Mouse (Mus musculus) midbrain, postnatal 0 days (tissue): ENCODE results near the gene Epdr1. TPM values are rescaled to one million over a fixed set of nuclear protein-coding genes. Genes with fewer than 3 reads are reported as not detected.
A peak's percentile ranks its signal among the peaks of the same experiment; 100 is the strongest.

ENCODE experiments used
- ATAC-seq: fragments of 200-750 bp; cut with Nextera tagmentation; 2 replicates; pipeline ENCODE4 v1.8.0; 2017; ENCODE audit warnings: moderate number of reproducible peaks, mild to moderate bottlenecking, moderate TSS enrichment, moderate library complexity; ENCODE audit not compliant: low FRiP score
- DNase-seq: peaks from one replicate; pipeline ENCODE4 v3.0.0-alpha.2; 2015; ENCODE audit warnings: low spot score
- H3K27ac ChIP-seq: fragments of 300-500 bp; sonication (generic); 2 replicates; pipeline ENCODE4 v1.5.1; 2014; ENCODE audit warnings: low read depth, mild to moderate bottlenecking, low read length, mixed read lengths
- H3K27me3 ChIP-seq: fragments of 300-500 bp; sonication (generic); 2 replicates; pipeline ENCODE4 v1.6.1; 2014; ENCODE audit warnings: low read length, control low read depth, mixed read lengths; ENCODE audit not compliant: insufficient read depth
- H3K36me3 ChIP-seq: fragments of 300-500 bp; sonication (generic); 2 replicates; pipeline ENCODE4 v1.6.1; 2014; ENCODE audit warnings: low read length, control low read depth, mixed read lengths; ENCODE audit not compliant: insufficient read depth
- H3K4me1 ChIP-seq: fragments of 300-500 bp; sonication (generic); 2 replicates; pipeline ENCODE4 v1.6.1; 2014; ENCODE audit warnings: mild to moderate bottlenecking, control low read depth, antibody characterized with exemption, low read length, mixed read lengths; ENCODE audit not compliant: insufficient read depth
- H3K4me2 ChIP-seq: fragments of 300-500 bp; sonication (generic); 2 replicates; pipeline ENCODE4 v1.6.1; 2014; ENCODE audit warnings: low read depth, mild to moderate bottlenecking, low read length, mixed read lengths; ENCODE audit not compliant: poor library complexity, severe bottlenecking
- H3K4me3 ChIP-seq: fragments of 300-500 bp; sonication (generic); 2 replicates; pipeline ENCODE4 v1.5.1; 2014; ENCODE audit warnings: low read depth, mild to moderate bottlenecking, low read length, moderate library complexity
- H3K9ac ChIP-seq: fragments of 300-500 bp; sonication (generic); replicated peaks from 2 replicates; pipeline ENCODE4 v1.6.1; 2014; ENCODE audit warnings: mild to moderate bottlenecking, low read length, moderate library complexity, mixed read lengths; ENCODE audit not compliant: poor library complexity, severe bottlenecking
- H3K9me3 ChIP-seq: fragments of 300-500 bp; sonication (generic); 2 replicates; pipeline ENCODE4 v1.6.1; 2016; ENCODE audit warnings: low read length, control low read depth
- CTCF ChIP-seq: IDR thresholded peaks from 2 replicates; pipeline ENCODE4 v1.5.1; 2016; ENCODE audit warnings: antibody characterized with exemption, mild to moderate bottlenecking
- WGBS: fragments of 180-500 bp; shearing (Covaris S2); extraction: QIAGEN DNeasy Blood & Tissue Kit; methylation state at CpG from one replicate; pipeline ENCODE4 v1.1.7; 2014; 5-methylcytosine and 5-hydroxymethylcytosine counted together
- polyA plus RNA-seq: library from polyadenylated mRNA; unstranded; fragments of >200 nt; fragmentation: Nextera tagmentation; extraction: Ambion mirVana; gene quantifications from 2 replicates; pipeline ENCODE4 v1.2.1, GENCODE M21; 2015
- total RNA-seq: library from RNA; depleted of rRNA; stranded (reverse); fragments of >200 nt; gene quantifications from 2 replicates; pipeline ENCODE4 v1.2.3, GENCODE M21; 2014

The Epdr1 gene
- total and polyA plus RNA-seq, 2 experiments from 2014 or later, result 29.1 to 32.9 TPM

DNA sequence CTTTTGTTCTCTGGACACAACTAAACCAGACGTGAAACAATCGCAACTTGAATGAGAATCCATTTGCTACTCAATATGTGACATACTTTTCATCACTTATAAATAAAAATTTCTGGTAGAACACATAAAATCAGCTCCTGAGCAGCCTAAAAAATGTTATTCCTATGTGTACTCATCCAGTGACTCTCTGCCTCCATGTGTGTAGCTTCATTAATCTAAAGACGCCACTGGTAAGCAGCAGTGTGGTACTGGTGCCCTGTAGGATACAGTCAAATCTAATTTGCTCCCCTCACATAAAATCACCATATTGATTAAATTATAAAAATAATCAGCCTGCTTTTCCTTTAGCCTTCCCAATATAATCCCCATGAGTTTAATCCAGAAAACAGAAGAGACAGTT is 6.8 kb downstream of the Epdr1 start:
- Histone ChIP-seq H3K4me2 (no peak overlapping the region), H3K4me1 (peaks cover 5% of the 10 kb centered on the region; the same call in 1 of the 2 replicates), H3K27ac (no peak overlapping the region), H3K9ac (no peak overlapping the region), H3K36me3 (no peaks in the 10 kb centered on the region), H3K4me3 (no peak overlapping the region), H3K9me3 (no peaks in the 10 kb centered on the region), H3K27me3 (no peaks in the 10 kb centered on the region)
- WGBS, result 43% methylated on average over 3 of the region's 3 CpGs
- DNase-seq (no peak), ATAC-seq (no peak)
- TF ChIP-seq CTCF, result no peak

DNA sequence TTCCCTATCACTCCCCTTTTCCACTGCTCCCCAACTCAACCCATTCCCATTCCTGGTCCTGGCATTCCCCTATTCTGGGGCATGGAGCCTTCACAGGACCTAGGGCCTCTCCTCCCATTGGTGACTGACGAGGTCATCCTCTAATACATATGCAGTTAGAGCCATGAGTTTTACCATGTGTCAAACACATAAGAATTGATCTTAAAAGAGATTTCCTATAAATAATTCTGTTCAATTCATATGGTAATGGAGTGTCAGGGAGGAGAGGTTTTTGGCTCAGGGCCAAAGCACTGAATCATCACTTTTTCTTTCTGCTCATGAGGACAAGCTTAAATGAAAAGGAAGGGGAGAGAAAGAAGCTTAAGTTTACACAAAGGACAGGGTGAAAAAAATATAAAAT is 7.4 kb downstream of the Epdr1 start:
- no peak for TF ChIP-seq CTCF
- Histone ChIP-seq H3K4me1 (peaks cover 2% of the 10 kb centered on the region; the same call in 1 of the 2 replicates), H3K36me3 (no peaks in the 10 kb centered on the region), H3K27ac (no peak overlapping the region), H3K9me3 (no peaks in the 10 kb centered on the region), H3K4me2 (no peak overlapping the region), H3K4me3 (no peak overlapping the region), H3K27me3 (no peaks in the 10 kb centered on the region), H3K9ac (no peak overlapping the region)
- ATAC-seq (no peak), DNase-seq (peak; percentile 37)
- 16% methylated on average over 1 of the region's 1 CpGs for WGBS

DNA sequence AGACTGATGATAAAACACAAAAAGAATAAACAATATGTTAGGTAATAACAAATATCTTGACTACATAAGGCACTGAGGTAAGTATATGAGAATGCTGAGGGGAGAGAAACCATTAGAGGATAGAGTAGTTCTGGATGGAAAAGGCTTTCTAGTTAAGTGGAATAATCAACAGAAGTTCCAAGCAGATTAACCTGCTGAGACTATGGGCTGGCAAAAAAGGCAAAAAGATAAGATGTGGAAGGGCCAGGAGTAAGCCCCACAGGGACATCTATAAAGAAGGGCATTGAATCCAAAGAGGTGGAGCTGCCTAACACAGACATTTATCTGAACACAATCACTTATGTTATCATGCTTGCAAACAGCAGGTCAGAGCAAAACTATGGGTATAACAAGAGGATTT is 11.6 kb downstream of the Epdr1 start:
- no peak for ATAC-seq
- no peaks in the 10 kb centered on the region for H3K27me3 ChIP-seq
- no peak overlapping the region for H3K4me3 ChIP-seq
- TF ChIP-seq CTCF, result no peak
- H3K36me3 ChIP-seq, result no peaks in the 10 kb centered on the region
- H3K4me1 ChIP-seq, result no peaks in the 10 kb centered on the region
- no peak overlapping the region for H3K9ac ChIP-seq
- no peak for DNase-seq
- H3K27ac ChIP-seq, result no peak overlapping the region
- H3K9me3 ChIP-seq, result no peaks in the 10 kb centered on the region
- no peak overlapping the region for H3K4me2 ChIP-seq

DNA sequence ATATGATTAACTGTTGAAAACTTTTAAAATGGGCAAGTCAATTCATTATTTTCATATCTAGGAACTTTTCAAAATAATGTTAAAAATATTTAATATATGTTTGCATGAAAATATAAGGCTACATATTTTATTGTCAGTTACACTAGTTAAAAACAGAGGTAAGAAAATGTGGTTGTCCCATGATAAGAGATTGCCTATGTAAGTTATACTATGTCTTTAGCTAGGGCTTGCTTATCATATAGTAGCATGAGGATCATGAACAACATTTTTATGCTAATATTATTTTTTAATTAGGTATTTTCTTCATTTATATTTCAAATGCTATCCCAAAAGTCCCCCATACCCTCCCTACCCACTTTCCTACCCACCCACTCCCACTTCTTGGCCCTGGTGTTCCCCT is 14.8 kb downstream of the Epdr1 start:
- H3K27ac ChIP-seq, result no peak overlapping the region
- no peaks in the 10 kb centered on the region for H3K36me3 ChIP-seq
- H3K27me3 ChIP-seq, result no peaks in the 10 kb centered on the region
- no peaks in the 10 kb centered on the region for H3K4me1 ChIP-seq
- TF ChIP-seq CTCF, result no peak
- H3K9me3 ChIP-seq, result no peaks in the 10 kb centered on the region
- no peak overlapping the region for H3K4me2 ChIP-seq
- no peak overlapping the region for H3K4me3 ChIP-seq
- no peak overlapping the region for H3K9ac ChIP-seq
- ATAC-seq (no peak), DNase-seq (no peak)

DNA sequence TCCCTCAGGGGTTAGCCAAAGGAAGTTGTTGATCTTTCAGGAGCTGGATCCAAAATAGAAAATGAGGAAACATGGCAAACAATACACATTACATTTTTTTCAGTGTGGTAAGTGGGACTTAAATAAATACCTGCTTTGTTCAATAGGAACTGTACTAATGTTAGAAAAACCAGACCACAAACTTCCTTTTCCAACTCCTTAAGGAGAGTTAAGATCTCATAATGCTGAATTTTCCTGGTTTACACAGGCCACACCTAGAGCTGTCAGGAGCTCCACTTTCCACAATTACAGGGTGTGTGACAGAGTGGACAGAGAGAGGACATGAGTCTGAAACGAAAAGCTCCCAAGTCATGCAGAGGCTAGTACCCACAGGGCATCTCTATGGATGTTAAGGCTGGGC is 16.0 kb downstream of the Epdr1 start:
- Histone ChIP-seq H3K27me3 (no peaks in the 10 kb centered on the region), H3K9me3 (no peaks in the 10 kb centered on the region), H3K9ac (no peak overlapping the region), H3K27ac (no peak overlapping the region), H3K4me2 (no peak overlapping the region), H3K4me3 (no peak overlapping the region), H3K4me1 (no peaks in the 10 kb centered on the region), H3K36me3 (no peaks in the 10 kb centered on the region)
- DNase-seq (no peak), ATAC-seq (no peak)
- no peak for TF ChIP-seq CTCF
- 81% methylated on average over 1 of the region's 1 CpGs for WGBS

DNA sequence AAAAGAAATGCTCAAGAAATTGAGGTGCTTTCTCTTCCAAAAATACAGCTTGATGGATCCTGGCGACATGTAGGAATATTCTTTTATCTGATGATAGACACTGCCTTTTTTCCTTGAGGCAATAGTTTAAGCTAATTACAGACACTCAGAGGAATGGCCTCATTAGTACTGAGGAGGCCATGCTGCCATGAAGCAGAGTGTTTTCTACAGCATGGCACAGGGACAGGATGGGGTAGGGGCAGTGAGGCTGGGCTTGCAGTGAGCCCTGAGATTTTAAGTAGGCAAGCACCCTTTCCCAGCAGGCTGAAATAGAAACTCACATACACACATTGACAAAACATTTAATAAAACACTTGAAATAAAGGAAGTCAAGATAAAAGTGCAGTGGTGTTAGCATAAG is 17.2 kb downstream of the Epdr1 start:
- no peak for DNase-seq

DNA sequence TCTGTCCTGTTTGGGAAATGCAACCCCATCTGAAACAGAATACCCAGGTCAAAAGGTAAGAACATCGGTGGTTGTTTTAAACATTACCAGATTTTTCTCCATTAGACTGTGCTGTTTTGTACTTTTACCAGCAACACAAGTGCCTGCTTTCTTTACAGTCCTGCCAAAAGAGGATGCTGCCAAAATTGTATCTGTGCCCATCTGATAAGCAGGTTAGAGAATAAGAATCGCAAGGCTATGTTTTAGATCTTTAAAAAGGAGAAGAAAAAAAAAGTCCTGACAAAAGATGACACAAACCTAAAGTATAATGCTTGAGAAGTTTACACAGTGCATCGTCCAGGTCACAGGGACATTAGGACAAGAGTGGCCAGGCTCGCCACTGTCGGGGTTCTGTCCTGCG is 20.5 kb downstream of the Epdr1 start:
- Histone ChIP-seq H3K27me3 (no peaks in the 10 kb centered on the region), H3K4me3 (no peak overlapping the region), H3K9ac (no peak overlapping the region), H3K27ac (no peak overlapping the region), H3K4me2 (no peak overlapping the region), H3K36me3 (no peaks in the 10 kb centered on the region), H3K9me3 (no peaks in the 10 kb centered on the region), H3K4me1 (no peaks in the 10 kb centered on the region)
- no peak for DNase-seq
- 85% methylated on average over 6 of the region's 6 CpGs for WGBS
- ATAC-seq, result no peak
- no peak for TF ChIP-seq CTCF

More for the DNA sequence above, 17.2 kb downstream of the Epdr1 start:
- no peak for TF ChIP-seq CTCF
- Histone ChIP-seq H3K9me3 (no peaks in the 10 kb centered on the region), H3K36me3 (no peaks in the 10 kb centered on the region), H3K4me1 (no peaks in the 10 kb centered on the region), H3K27me3 (no peaks in the 10 kb centered on the region), H3K27ac (no peak overlapping the region), H3K4me3 (no peak overlapping the region), H3K9ac (no peak overlapping the region), H3K4me2 (no peak overlapping the region)
- 64% methylated on average over 1 of the region's 1 CpGs for WGBS
- no peak for ATAC-seq
